Mouse (Mus musculus): ENCODE measurements around the gene 1700001K19Rik.

- no peak for TF ChIP-seq CTCF (IDR thresholded peaks at IDR 0.05; ENCODE audit: borderline replicate concordance, extremely low read depth, insufficient read depth, insufficient read length)
- no peak for TF ChIP-seq POLR2A (IDR thresholded peaks at IDR 0.05; ENCODE audit: borderline replicate concordance, extremely low read depth, insufficient read depth, insufficient read length, poor library complexity, severe bottlenecking)
These were observed 52.4 kb downstream of the 1700001K19Rik start for GRCm38 (mm10) chr12:110630056-110630455.

All from brain, embryonic 14.5 days (tissue).